Mouse (Mus musculus) left cerebral cortex, adult 2 months (tissue): ENCODE data around the gene Olfr1357. TPM values are rescaled to one million over a fixed set of nuclear protein-coding genes. Genes with fewer than 3 reads are reported as not detected.
"Not testable (repeated sequence)": the region's sequence is repeated elsewhere in the genome, so short reads cannot be mapped to it uniquely, and the experiment has no call there.

Source experiments
- DNase-seq, 2 experiments: peaks; one replicate each; pipeline ENCODE4 v3.0.0; 2021 to 2022; ENCODE audit warnings: low spot score in 2 of 2, mixed read lengths in 1 of 2; ENCODE audit errors: extremely low spot score in 1 of 2
- H3K27ac ChIP-seq: fragments of 200-600 bp; 2 replicates; pipeline ENCODE4 v1.8.1; 2022
- H3K4me3 ChIP-seq: fragments of 200-600 bp; 2 replicates; pipeline ENCODE4 v1.8.1; 2022
- CTCF ChIP-seq: fragments of 200-600 bp; IDR thresholded peaks from 2 replicates; pipeline ENCODE4 v1.8.1; 2022; ENCODE audit warnings: antibody characterized with exemption, mild to moderate bottlenecking, moderate library complexity
- intact Hi-C: fragments of 180-260 bp; cut with DNase I; formaldehyde crosslinking; loops from one replicate; pipeline ENCODE4 v1.15.1; 2025
- long read RNA-seq, 2 experiments: library from polyadenylated mRNA; stranded (forward); transcript quantifications; one replicate each; pipeline ENCODE4 v2.0.0; 2021; ENCODE audit warnings: borderline mapping rate in 2 of 2
- total RNA-seq, 2 experiments: library from RNA; stranded (reverse); gene quantifications; 2 replicates each; pipeline ENCODE4 v1.2.3; 2021

Olfr1357 gene
- total RNA-seq = not detected
- long read RNA-seq, experiment 1 = 0 reads
- long read RNA-seq, experiment 2 = 0 reads

DNA sequence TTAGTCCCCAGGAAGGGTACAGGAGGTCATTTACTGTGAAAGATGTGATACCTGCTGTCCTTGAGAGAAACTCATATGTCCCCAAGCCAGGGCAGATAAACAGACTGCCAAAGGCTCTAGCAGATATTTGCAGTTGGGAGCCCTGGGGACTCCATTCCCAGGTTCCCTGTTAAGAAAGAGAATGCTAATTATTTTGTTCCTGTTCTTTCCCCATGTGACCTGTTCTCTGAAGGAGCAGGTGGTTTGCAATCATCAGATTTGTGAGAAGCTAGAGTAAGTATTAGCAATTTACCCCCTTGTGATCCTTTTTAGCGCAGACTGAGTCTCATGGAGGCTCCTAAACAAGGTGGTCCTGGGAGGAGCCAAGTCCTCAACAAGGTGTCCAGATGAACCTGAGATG is at the start of gene Olfr1357:
Olfr1357 (minus strand) TSS at position 101 of the 400 bp plus-strand sequence.
- no peak for DNase-seq
- no peak for TF ChIP-seq CTCF
- Histone ChIP-seq H3K27ac (no peak within 1 kb of the TSS), H3K4me3 (no peak within 1 kb of the TSS)
- intact Hi-C loops = no loop called here

DNA sequence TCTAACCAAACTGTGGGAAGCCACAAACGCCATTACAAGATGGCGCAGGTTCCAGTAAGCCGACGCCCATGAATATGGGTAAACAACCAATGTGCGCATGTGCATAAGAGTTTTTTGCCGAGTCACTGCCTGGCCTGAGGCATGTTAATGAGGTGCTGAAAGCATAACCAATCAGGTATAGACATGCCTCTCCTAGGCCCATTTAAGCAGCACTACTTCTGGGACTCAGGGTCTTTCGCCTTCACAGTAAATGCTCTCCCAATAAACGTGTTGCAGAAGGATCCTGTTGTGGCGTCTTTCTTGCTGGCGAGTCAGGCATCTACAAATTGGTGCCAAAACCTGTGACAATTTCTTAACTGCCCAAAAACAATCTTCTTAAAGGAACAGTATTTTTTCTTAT is 48.8 kb upstream of the Olfr1357 start:
- H3K27ac ChIP-seq, intact Hi-C loops, H3K4me3 ChIP-seq, DNase-seq: not testable (repeated sequence)

DNA sequence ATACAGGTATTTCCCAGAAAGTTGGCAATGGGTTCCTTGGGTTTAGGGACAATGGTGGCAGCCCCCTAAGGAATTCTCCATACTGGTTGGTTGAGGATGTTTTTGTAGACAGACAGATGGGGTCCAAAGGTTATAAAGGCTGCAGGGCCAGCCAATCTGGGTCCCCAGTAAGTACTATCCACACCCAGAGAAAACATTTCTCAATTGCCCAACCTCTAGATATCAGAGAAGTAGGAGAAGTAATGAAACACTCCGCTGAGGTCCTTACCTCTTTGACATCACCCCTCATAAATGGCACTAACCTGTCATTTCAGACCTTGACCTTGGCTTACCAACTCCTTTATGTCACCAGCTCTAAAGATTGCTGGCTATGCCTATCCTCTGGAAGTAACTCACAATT is 46.7 kb upstream of the Olfr1357 start:
- DNase-seq = no peak
- TF ChIP-seq CTCF = no peak
- Histone ChIP-seq H3K4me3 (no peak overlapping the region), H3K27ac (no peak overlapping the region)
- intact Hi-C loops = no loop called here

DNA sequence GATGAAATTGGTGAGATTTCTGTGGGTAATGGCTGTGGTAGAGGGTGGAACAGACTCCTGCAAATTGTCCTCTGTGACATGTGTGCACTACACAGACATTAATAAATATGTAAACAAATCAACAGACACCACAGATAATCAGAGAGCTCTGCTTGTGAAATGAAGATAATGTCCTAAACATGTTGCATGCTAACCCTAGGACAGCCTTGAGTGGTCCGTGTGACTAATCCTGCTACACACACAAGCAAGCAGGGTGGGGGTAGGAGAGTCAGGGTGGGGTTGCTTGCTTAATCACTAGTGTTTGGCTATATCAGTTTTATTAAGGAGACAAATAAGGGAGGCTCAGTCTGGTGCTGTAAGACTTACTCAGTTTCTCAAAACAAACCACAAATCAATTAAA is 43.3 kb upstream of the Olfr1357 start:
- intact Hi-C loops = no loop called here
- TF ChIP-seq CTCF = no peak
- DNase-seq = no peak

DNA sequence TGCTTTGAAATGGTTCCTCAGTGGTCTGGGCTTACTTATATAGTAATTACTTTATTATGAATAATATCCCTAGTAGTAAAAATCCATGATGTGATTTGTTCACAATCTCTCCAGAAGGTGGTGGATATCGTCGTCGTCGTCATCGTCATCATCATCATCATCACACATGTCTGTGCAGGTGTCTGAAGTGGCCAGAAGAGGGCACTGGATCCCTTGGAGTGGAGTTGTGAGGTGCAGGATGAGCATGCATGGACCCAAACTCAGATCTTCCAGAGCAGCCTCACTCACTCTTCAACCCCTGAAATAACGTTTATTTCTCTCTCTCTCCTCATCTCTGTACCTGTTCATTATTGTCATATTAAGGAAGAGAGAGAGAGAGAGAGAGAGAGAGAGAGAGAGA is 14.4 kb upstream of the Olfr1357 start:
- DNase-seq = peak; percentile 45 to 55
- Histone ChIP-seq H3K4me3 (no peak overlapping the region), H3K27ac (no peak overlapping the region)
- peak; percentile 66 for TF ChIP-seq CTCF
- intact Hi-C loops = loop anchor here (1.0 to 5.0 kb wide), 2 partner anchors 115 to 484 kb away; no protein-coding TSS in a partner anchor

More for the DNA sequence above, 43.3 kb upstream of the Olfr1357 start:
- Histone ChIP-seq H3K27ac (no peak overlapping the region), H3K4me3 (no peak overlapping the region)

DNA sequence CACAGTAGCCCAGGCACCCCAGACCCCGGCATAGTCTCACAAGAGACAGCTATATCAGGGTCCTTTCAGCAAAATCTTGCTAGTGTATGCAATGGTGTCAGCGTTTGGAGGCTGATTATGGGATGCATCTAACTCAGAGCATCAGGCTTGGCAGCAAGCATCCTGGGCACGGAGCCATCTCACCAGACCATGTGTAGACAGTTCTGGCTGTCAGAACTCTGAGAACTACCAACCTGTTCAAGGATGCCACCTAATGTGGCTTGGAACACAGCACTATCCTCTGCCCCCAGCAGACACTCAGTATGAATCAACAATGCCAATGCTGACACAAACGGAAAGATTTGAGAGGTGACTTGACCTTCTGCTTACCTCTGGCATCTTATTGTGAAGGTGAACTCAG is 12.3 kb upstream of the Olfr1357 start:
- Histone ChIP-seq H3K27ac (no peak overlapping the region), H3K4me3 (no peak overlapping the region)
- TF ChIP-seq CTCF = no peak
- intact Hi-C loops = loop anchor here (5.0 kb wide), 1 partner anchor 117 kb away; no protein-coding TSS in a partner anchor
- no peak for DNase-seq

DNA sequence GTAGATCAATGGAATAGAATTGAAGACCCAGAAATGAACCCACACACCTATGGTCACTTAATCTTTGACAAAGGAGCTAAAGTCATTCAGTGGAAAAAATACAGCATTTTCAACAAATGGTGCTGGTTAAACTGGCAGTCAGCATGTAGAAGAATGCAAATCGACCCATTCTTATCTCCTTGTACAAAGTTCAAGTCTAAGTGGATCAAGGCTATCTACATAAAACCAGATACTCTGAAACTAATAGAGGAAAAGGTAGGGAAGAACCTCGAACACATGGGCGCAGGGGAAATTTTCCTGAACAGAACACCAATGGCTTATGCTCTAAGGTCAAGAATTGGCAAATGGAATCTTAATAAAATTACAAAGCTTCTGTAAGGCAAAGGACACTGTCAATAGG is 5.3 kb upstream of the Olfr1357 start:
- intact Hi-C loops, H3K27ac ChIP-seq, DNase-seq, H3K4me3 ChIP-seq: not testable (repeated sequence)

DNA sequence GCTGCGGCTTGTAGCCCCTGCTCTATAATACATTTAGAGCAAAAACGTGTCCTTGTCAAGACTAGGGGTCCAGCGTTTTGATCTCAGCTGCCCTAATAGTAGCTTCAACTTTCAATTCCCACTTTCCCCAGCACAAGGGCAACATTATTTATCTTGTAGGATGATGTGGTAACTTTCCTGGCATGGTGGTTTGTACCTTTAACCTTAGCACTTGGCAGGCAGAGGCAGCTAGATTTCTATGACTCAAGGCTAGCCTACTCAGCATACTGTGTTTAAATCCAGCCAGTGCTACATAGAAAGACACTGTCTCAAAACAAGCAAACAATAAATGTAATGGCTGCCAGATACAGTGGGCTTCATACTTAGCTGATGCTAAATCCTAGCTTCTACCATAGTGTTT is 10.3 kb downstream of the Olfr1357 start:
- no peak for DNase-seq
- no peak overlapping the region for H3K4me3 ChIP-seq
- TF ChIP-seq CTCF = no peak
- H3K27ac ChIP-seq = no peak overlapping the region
- intact Hi-C loops = no loop called here

DNA sequence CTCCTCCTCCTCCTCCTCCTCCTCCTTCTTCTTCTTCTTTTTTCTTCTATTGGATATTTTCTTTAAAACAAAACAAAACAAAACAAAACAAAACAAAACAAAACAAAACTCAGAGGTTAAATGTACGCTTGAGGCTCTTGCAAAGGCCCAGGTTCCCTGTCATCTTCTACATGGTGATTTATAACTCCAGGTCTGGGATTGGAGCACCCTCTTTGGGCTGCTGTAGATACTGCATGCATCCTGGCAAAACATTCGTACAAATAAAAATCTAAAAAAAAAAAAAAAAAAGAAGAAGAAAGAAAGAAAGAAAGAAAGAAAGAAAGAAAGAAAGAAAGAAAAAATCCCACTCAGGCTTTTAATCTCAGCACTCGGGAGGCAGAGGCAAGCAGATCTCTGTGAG is 12.8 kb downstream of the Olfr1357 start:
- no peak for DNase-seq

DNA sequence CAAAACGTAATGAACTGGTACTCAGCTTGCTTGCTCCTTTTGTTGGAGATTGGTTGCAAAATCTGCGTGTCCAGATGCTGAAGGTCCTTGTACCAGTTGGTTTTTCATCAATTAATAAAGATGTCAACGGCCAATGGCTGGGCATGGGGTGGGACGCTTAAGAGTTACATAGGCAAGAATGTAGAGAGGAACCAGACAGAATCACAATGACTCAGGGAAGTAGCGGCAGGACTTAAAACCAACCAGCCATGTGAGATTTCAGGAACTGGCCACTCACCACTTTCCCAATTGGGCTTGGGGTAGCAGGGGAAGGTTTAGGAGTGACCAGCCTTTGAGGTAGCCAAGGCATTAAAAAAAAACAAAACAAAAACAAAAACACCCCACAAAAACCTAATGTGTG is 18.0 kb downstream of the Olfr1357 start:
- Histone ChIP-seq H3K27ac (no peak overlapping the region), H3K4me3 (no peak overlapping the region)
- no peak for TF ChIP-seq CTCF
- intact Hi-C loops = no loop called here
- no peak for DNase-seq

More for the DNA sequence above, 12.8 kb downstream of the Olfr1357 start:
- no peak overlapping the region for H3K4me3 ChIP-seq
- intact Hi-C loops = loop anchor here (2.0 kb wide), 1 partner anchor 64 kb away; no protein-coding TSS in a partner anchor
- TF ChIP-seq CTCF = peak; percentile 67
- H3K27ac ChIP-seq = no peak overlapping the region

DNA sequence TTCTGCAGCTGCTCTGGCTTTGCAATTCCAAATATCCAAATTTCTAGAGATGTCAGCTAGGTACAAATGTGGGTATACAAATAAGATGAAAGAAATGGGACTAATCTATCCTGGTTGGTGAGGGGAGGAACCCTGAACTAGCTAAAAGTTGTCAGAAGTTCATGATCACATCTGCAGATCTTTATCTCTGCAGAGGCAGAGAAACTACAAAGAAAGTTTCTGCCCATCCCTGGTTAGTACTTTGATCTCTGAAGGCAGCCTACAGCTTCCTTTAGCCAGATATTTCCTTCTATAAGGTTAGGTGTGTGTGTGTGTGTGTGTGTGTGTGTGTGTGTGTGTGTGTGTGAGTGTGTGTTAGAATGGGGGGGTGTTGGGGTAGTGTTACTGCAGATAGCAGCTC is 23.3 kb downstream of the Olfr1357 start:
- Histone ChIP-seq H3K27ac (no peak overlapping the region), H3K4me3 (no peak overlapping the region)
- TF ChIP-seq CTCF = no peak
- DNase-seq = no peak
- intact Hi-C loops = no loop called here

DNA sequence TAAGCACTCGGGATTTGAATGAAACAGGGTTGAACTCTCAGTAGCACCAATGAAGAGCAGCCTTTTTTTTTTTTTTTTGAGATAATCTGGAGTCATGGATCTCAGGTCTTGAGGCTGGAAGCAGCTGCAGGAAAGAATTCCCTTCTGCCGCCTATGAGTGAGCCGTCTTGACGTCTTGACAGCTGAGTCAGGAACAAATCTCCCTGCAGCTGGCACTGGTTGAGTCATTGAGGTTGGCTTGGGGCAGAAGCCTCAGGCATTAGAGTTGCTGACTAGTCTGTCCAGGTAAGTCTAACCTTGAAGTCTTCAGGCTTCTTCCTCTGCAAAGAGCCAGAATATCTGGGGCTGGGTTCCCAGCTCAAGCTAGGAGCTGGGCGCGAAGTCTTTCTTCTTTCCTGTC is 23.7 kb downstream of the Olfr1357 start:
- intact Hi-C loops = no loop called here
- Histone ChIP-seq H3K27ac (no peak overlapping the region), H3K4me3 (no peak overlapping the region)
- TF ChIP-seq CTCF = no peak
- no peak for DNase-seq

DNA sequence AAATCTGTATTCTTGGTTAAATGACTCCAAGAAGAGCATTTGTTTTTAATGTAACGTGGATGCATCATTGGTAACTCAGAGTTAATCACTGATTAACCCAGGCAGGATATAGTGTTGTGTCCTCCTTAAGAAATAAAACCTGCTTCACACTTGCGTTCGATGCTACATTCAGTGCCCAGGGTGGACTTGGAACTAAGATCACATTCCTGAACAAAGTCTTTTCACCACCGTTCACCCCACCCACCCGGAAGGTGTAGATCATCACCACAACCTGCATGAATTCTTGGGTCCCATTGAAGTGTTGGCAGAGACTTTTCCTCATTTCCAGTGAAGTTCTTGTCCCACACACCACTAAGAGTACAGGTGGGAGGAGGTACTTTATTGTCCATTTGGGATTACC is 24.1 kb downstream of the Olfr1357 start:
- no peak for DNase-seq
- H3K4me3 ChIP-seq = no peak overlapping the region
- TF ChIP-seq CTCF = no peak
- no peak overlapping the region for H3K27ac ChIP-seq
- intact Hi-C loops = no loop called here

DNA sequence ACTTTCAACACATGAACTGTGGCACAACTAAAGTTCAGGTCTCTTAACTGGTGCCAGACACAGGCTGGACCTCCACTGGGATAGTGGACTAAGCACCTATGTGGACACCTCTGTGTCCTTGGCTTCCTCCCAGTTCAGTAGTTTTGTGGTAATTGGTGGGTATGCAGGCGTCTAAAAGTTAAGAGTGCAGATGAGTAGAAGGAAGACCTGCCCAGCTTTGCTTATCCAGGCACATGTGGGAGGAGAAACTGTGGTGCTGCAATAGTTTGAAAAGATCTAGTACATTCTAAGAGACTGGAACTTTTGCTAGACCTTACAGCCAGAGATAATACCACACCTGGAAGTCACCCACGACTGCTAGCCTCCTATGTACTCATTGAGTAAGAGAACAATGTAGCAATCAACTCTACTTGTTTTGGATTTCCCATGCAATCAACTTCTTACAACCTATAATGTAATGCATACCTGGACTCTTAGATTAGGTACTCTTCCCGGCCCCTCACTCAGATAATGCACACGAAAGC is 25.0 kb downstream of the Olfr1357 start:
- intact Hi-C loops = no loop called here
- TF ChIP-seq CTCF = no peak
- H3K4me3 ChIP-seq = no peak overlapping the region

More for the DNA sequence above, 25.0 kb downstream of the Olfr1357 start:
- DNase-seq = no peak
- H3K27ac ChIP-seq = no peak overlapping the region
